Mouse (Mus musculus): Measurements from ENCODE around the gene Stab2.
A peak's percentile ranks its signal among the peaks of the same experiment; 100 is the strongest.

Stab2 gene

GRCm38 (mm10) chr10:86990666-86991065 is 17.2 kb downstream of the Stab2 start:
- DNase-seq (ENCODE audit: low read depth): no peak

GRCm38 (mm10) chr10:86989838-86990237 is 18.0 kb downstream of the Stab2 start:
- no peak for DNase-seq (ENCODE audit: low read depth)

- DNase-seq (ENCODE audit: low read depth): peak; percentile 29
These were observed 31.7 kb downstream of the Stab2 start for GRCm38 (mm10) chr10:86976001-86976726.

GRCm38 (mm10) chr10:86973276-86973675 is 34.5 kb downstream of the Stab2 start:
- DNase-seq (ENCODE audit: low read depth): no peak

DNA sequence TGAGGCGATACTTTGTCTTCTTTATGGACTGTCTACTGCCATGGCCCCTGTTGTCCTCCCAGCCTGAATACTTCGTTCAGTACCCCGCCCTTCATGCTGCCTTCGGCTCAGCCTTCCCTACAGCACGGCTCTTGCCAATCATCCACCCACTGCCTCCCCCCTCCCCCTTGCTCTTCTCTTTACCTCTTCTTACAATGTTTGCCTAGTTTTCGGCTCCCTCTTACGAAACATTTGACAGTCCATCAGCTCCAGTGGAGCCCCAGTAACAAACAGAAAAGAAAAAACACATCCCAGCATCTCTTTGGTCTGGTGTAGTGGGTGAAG is 35.4 kb downstream of the Stab2 start:
- DNase-seq (ENCODE audit: low read depth): no peak

DNA sequence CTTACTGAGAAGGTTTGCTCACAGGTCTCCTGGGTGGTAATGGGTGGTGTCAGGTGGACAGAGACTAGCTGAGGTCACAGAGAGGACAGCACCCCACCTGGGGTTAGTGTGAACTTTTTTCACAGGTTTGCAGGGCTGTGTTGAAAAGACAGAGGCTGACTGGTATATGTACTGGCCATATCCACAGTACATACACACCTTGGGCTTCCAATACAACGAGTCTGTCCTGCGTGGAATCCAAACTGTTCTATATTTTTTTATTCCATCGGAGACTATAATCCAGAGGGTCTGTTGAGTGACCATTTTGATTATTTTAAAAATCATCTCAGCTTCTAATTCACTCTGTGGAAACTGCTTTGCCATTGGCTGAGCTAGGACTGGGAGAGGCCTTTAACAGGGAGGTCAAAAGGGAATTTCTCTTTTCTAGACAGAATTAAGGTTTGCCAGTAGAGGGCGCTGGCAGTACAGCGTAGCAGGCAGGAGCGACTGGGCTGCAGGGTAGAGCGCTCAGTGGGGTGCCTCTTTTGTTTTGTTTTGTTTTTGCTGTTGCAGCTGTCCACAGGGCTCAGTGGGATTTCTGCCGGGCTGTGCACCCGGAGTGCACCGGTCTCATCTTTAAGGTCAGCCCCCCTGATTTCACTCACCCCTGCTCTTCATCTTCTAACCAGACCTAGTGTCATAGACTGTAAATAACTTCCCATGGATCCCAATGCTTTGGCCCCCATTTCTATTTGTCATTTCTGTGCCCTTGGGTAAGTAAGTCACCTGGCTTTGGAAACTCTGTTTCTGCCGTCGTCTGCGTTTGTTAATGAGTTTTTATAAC is 35.9 kb downstream of the Stab2 start:
- peak; percentile 27 for DNase-seq (ENCODE audit: low read depth)

DNA sequence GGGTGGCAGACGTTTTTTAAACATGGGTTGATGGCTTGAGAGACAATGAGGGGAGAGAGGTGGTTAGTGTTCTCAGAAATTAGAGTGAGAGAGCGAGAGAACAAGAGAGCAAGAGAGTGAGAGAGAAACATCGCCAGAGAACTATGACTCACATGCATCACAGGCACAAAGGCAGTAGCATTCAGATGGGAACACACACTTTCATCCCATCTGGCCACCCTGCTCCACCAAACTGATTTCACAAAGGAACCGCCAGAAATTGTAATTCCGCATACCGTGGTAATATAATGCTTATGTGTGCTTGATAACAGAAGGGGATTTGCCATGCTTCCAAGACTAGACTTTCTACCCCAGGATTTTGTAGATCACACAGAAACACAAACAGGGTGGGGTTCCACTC is 38.5 kb downstream of the Stab2 start:
- DNase-seq (ENCODE audit: low read depth): no peak

GRCm38 (mm10) chr10:86961542-86962466 is 46.0 kb downstream of the Stab2 start:
- DNase-seq (ENCODE audit: low read depth): no peak

DNA sequence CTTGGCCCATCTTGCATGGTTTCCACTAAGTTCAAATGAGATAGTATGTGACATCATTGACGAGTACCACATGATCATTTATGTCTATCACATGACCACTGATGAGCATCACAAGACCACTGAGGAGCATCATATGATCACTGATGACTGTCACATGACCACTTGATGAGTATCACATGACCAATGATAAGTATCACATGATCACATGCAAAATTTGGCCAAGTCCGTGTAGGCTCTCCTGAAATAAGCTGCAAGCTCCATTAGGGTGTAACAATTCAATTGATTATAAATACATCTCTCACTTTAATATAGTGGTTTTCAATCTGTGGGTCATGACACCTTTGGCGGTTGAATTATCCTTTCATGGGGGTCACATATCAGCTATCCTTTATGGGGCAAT is 52.5 kb downstream of the Stab2 start:
- DNase-seq (ENCODE audit: low read depth): no peak

DNA sequence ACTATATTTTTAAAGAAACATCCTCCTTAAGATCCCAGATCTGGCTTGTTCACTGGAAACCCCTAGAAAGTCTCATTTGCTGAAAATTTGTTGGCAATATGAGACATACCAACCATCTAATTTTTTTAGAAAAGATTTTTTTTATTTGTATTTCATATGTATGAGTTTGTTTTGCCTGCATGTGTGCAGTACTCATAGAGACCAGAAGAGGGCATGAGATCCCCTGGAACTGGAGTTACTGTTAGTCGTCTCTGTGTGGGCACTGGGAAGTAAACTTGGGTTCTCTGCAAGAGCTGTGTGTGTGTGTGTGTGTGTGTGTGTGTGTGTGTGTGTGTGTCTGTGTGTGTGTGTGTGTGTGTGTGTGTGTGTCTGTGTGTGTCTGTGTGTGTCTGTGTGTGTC is 55.1 kb downstream of the Stab2 start:
- no peak for DNase-seq (ENCODE audit: low read depth)

GRCm38 (mm10) chr10:86950806-86951205 is 57.0 kb downstream of the Stab2 start:
- DNase-seq (ENCODE audit: low read depth): no peak

DNA sequence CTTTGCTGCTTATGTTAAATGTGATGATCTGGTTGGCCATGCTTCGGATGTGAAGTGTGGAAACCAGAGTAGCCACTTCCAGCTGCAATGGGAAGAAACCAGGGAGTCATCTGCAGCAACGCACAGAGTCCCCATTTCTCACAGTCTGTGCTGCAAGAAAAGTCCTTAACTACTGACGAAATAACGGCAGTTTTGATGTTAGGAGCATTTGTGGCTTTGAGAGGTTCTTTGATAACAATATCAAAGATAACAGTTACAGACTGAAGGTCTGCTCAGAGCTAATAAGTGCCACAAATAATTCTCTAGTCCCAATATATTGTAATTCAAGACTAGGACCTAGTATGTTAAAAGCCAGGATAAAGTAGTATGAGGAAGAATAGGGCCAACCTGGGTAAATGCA is 57.9 kb downstream of the Stab2 start:
- DNase-seq (ENCODE audit: low read depth): no peak

DNA sequence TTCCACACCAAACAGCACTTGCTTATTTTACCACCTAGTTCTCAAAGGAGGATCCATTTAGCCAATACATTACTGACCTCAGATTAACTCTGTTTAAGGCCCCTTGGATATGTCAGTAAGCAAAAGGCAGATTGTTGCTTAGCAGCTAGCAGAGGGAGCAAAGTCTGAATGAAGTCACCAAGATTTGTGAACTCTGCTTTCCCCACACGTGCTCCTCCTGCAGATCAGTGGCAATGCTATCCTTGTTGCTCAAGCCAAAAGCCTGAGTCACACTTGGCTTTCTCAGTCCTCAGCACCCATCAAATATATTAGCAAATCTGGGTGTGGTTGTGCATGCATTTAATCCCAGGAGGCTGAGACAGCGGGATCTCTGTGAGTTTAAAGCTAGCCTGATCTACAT is 60.3 kb downstream of the Stab2 start:
- no peak for DNase-seq (ENCODE audit: low read depth)

- no peak for DNase-seq (ENCODE audit: low read depth)
These were observed 67.2 kb downstream of the Stab2 start for GRCm38 (mm10) chr10:86940591-86940990.

GRCm38 (mm10) chr10:86934376-86934775 is 73.4 kb downstream of the Stab2 start:
- no peak for DNase-seq (ENCODE audit: low read depth)

- no peak for DNase-seq (ENCODE audit: low read depth)
These were observed 73.9 kb downstream of the Stab2 start for GRCm38 (mm10) chr10:86933906-86934305.

DNA sequence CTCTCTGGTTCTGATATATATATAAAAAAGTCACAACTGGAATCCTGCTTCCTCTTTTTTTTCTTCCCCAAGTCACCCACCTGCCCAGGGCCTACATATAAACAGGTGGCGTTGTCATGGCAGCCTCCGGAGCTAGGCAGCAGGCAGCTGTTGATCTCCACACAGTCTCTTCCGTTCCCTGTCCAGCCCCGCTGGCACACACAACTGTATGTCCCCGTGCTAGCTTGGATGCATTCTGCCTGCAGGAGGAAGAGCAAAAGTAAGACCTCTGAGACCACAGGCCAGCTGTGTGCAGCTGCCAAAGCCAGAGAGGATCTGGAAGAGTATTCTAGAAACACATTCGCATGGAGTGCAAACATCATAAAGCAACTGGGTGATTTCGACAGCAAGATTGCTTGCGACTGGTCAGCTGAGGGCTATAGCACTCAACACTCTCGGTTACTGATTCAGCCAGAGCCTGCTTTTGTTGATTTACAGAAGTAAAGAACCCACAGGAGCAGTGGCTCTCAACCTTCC is 74.6 kb downstream of the Stab2 start:
- DNase-seq (ENCODE audit: low read depth): no peak

DNA sequence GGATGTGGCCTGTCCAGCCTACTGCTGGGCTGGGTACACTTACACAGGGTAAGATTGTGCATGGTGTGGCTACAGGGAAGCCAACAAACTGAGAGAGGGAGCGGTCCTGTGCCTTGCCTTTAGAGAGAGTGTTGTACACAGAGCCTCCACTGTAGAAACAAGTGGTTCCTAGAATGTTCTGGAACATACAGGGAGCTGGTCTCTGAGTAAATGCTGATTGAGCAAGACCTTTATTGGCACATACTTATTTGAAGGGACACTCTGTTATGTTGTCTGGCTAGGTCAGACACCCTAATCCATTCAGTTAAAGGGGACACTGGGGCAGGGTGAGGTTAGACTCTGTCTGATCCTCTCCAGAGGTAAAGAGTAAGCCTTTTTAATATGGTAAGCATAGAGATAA is 84.2 kb downstream of the Stab2 start:
- no peak for DNase-seq (ENCODE audit: low read depth)

DNA sequence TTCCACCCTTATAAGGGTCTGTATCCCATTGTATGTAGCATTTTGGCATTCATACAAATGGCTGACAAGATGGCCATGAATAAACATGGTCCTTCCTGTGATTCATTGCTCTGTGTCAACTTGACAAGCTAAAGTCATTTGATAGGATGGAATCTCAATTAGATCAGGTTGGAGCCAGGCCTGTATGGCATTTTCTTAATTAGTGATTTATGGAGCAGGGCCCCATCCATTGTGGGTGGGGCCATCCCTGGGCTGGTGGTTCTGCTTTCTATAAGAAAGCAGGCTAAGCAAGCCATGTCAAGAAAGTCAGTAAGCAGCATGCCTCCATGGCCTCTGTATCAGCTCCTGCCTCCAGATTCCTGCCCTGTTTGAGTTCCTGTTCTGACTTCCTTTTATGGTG is 92.2 kb downstream of the Stab2 start:
- no peak for DNase-seq (ENCODE audit: low read depth)

DNA sequence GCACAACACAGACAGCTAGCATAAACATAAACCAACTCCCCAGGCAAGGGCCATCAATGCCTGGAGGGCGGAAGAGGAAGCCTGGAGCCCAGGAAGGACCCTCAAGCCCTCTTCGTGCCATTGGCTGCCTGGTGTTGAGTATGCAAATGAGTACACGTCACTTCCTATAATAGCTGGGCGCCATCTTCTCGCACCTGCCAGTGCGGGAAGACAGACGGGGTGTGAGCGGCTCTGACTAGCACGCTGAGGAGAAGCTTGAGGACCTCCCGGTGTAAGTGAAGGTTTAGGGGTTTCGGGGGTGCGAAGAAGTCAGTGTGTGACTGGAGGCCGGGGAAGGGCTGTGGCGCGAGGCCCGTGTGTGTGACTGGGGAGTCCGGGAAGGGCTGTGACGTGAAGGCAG is 99.3 kb downstream of the Stab2 start:
- DNase-seq (ENCODE audit: low read depth): no peak

- no peak for DNase-seq (ENCODE audit: low read depth)
These were observed 100.8 kb downstream of the Stab2 start for GRCm38 (mm10) chr10:86907043-86907442.

DNA sequence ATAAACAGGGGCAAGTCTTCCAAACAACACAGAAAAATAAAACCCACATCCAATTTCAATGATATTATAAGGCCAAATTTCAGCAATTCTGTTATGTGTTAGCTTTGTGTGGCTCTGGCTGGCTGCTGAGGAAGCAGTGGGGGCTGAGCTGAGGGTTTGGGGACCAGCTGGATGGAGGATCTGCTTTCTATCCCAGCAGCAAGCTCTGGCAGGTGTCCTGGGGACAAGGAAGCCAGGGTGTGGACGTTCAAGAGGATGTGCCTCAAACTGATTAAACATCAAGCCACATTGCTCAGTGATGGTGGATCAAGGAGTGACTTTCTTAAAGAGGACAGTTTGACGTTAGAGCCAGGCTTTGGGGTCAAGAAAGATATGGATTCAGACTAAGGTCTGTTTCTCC is 112.3 kb downstream of the Stab2 start:
- no peak for DNase-seq (ENCODE audit: low read depth)
